Mouse (Mus musculus) heart, embryonic 10.5 days (tissue): ENCODE measurements around the gene Bdkrb1. TPM values are rescaled to one million over a fixed set of nuclear protein-coding genes. Genes with fewer than 3 reads are reported as not detected.
A peak's percentile ranks its signal among the peaks of the same experiment; 100 is the strongest.

ENCODE experiments used
- DNase-seq: peaks from one replicate; pipeline ENCODE4 v3.0.0-alpha.2; 2017; ENCODE audit warnings: low spot score
- H3K27ac ChIP-seq: fragments of 300-500 bp; sonication (generic); 2 replicates; pipeline ENCODE4 v1.5.1; 2016; ENCODE audit warnings: mild to moderate bottlenecking
- H3K27me3 ChIP-seq: fragments of 300-500 bp; sonication (generic); 2 replicates; pipeline ENCODE4 v1.6.1; 2016; ENCODE audit warnings: mild to moderate bottlenecking; ENCODE audit not compliant: poor library complexity, insufficient read depth, severe bottlenecking
- H3K36me3 ChIP-seq: fragments of 300-500 bp; sonication (generic); 2 replicates; pipeline ENCODE4 v1.6.1; 2016; ENCODE audit warnings: mild to moderate bottlenecking, moderate library complexity
- H3K4me1 ChIP-seq: fragments of 300-500 bp; sonication (generic); 2 replicates; pipeline ENCODE4 v1.6.1; 2016; ENCODE audit warnings: mild to moderate bottlenecking
- H3K4me3 ChIP-seq: fragments of 300-500 bp; sonication (generic); 2 replicates; pipeline ENCODE4 v1.5.1; 2016; ENCODE audit warnings: mild to moderate bottlenecking, moderate library complexity
- H3K9me3 ChIP-seq: fragments of 300-500 bp; sonication (generic); 2 replicates; pipeline ENCODE4 v1.6.1; 2016; ENCODE audit warnings: mild to moderate bottlenecking, moderate library complexity
- WGBS: fragments of 180-500 bp; shearing (Covaris S2); methylation state at CpG from one replicate; pipeline ENCODE4 v1.1.7; 2016; 5-methylcytosine and 5-hydroxymethylcytosine counted together
- polyA plus RNA-seq: library from polyadenylated mRNA; unstranded; fragments of >200 nt; fragmentation: Nextera tagmentation; extraction: Ambion mirVana; gene quantifications from 2 replicates; pipeline ENCODE4 v1.2.1, GENCODE M21; 2016

Gene Bdkrb1
- polyA plus RNA-seq, 1 experiment from 2014 or later: not detected

DNA sequence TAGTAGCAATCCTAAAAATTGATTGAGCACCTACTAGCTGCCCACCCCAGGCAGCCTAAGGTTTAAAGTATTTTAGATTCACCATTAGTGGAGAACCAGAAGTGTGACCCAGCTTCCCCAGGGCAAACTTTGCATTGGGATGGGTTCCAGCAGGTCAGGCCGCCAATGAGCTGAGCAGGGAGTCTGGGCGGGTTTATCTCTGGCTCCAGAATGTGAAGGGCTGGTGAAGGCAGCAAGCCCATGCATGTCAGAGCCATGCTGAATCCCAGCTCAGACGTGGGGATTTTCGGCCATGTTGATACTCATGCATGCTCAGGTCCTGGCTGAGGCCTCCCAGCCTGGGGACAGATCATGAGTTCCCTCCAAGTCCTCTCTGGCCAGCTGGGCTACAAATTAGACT is 28.5 kb upstream of the Bdkrb1 start:
- Histone ChIP-seq H3K27ac (no peak overlapping the region), H3K9me3 (no peaks in the 10 kb centered on the region), H3K4me1 (peaks cover 23% of the 10 kb centered on the region), H3K4me3 (no peak overlapping the region), H3K27me3 (no peaks in the 10 kb centered on the region), H3K36me3 (no peaks in the 10 kb centered on the region)
- no peak for DNase-seq
- 85% methylated on average over 4 of the region's 4 CpGs for WGBS

DNA sequence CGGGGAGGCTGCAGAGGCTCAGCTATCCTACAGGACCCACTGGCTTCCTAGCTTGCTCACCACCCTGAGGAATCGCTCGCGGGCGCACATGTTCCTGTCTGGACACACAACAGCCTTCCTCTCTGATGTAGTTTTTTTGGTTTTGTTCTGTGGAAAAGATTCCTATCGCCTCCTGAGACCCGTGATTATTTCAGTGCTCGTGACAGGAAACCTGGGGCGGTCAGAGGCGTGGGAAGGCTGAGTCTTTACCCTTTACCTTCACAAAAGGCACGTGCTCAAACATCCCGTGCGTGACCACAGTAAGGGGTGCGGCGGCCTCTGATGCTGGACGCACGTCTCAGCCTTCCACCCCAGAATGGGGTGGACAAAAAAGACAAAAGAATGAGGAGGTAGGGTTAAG is 22.4 kb upstream of the Bdkrb1 start:
- Histone ChIP-seq H3K9me3 (no peaks in the 10 kb centered on the region), H3K27me3 (no peaks in the 10 kb centered on the region), H3K36me3 (no peaks in the 10 kb centered on the region), H3K27ac (no peak overlapping the region), H3K4me1 (peaks cover 32% of the 10 kb centered on the region), H3K4me3 (no peak overlapping the region)
- DNase-seq: no peak
- 72% methylated on average over 17 of the region's 17 CpGs for WGBS

DNA sequence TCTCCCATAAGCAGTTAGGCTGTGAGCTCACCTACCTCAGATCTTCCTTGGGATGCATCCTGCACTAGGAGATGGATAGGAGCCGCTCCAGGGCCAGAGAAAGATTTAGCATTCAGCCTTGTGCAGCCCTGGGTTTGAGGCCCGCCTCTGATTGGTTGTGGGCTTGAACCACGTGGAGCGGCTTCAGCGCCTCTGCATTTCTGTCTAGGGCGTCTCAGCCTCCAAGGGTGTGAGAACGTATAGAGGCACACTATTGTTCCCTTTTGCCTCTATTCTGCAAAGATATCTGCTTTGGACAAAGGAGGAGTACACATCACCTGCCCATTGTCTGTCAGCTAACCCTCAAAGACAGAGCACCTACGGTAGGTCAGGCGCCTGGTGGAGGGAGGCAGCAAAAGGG is 20.4 kb upstream of the Bdkrb1 start:
- no peak for DNase-seq
- Histone ChIP-seq H3K4me3 (no peak overlapping the region), H3K27ac (no peak overlapping the region), H3K4me1 (peaks cover 32% of the 10 kb centered on the region), H3K9me3 (no peaks in the 10 kb centered on the region), H3K27me3 (no peaks in the 10 kb centered on the region), H3K36me3 (no peaks in the 10 kb centered on the region)
- 59% methylated on average over 9 of the region's 9 CpGs for WGBS

DNA sequence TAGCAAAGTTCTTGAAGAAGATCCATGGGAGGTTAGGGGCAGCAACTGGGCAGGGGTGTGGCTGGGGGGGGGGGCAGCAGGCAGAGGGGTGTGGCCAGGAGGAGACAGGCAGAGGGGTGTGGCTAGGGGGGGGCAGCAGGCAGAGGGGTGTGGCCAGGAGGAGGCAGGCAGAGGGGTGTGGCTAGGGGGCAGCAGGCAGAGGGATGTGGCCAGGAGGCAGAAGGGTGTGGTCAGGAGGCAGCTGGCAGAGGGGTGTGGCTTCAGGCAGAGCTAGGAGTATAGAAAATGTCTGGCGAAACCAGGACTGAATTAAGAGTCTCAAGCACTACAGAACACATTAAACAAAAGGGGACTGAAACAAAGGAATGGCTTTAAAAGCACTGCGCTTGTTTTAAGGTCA is 19.4 kb upstream of the Bdkrb1 start:
- H3K27ac ChIP-seq: no peak overlapping the region
- no peak overlapping the region for H3K4me3 ChIP-seq
- no peaks in the 10 kb centered on the region for H3K36me3 ChIP-seq
- peak; percentile 90 for DNase-seq
- WGBS: 28% methylated on average over 2 of the region's 2 CpGs
- peaks cover 32% of the 10 kb centered on the region for H3K4me1 ChIP-seq
- H3K9me3 ChIP-seq: no peaks in the 10 kb centered on the region
- H3K27me3 ChIP-seq: no peaks in the 10 kb centered on the region

DNA sequence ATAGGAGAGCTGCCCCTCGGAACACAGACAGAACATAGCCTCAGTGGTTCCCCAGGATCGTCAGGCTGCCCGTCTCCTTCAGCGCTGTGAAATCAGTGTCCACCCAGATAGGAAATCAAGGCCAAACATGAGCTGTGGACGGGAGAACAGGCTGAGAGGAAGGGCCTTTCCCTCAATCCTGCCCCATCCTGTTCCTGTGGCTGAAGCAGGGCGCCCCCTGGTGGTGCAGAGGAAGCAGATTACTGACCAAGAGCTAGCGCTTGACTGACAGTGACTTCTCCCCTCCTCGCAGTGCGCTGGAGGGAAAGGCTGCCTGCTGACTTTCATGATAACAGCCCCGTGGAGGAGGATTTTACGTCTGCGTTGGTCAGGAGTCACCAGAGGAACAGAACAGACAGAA is 18.0 kb upstream of the Bdkrb1 start:
- no peaks in the 10 kb centered on the region for H3K27me3 ChIP-seq
- H3K4me1 ChIP-seq: peaks cover 30% of the 10 kb centered on the region
- no peaks in the 10 kb centered on the region for H3K36me3 ChIP-seq
- H3K4me3 ChIP-seq: no peak overlapping the region
- H3K9me3 ChIP-seq: no peaks in the 10 kb centered on the region
- DNase-seq: peak; percentile 92
- H3K27ac ChIP-seq: peak overlapping the region; percentile 4; the same call in 1 of the 2 replicates
- 14% methylated on average over 12 of the region's 12 CpGs for WGBS

DNA sequence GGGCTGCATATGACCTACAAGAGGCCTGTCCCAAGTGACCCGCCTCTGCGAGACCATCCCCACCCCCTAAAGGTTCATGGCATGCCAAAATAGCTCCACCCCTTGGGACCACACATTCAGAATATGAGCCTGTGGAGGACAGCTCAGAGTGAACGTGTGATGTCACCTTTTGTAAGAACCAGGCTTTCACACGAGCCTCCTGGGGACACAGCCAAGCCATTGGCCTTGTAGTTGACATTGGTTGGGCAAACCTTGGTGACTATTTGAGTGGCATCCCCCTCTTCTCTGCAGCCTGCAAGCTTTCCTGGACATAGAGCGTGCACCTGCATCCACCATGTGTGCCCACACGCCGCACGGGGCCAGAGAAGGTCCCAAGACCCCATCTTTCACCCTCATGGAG is 15.4 kb upstream of the Bdkrb1 start:
- peaks cover 4% of the 10 kb centered on the region; the same call in 1 of the 2 replicates for H3K27me3 ChIP-seq
- 0 out of 2 replicates have a peak, but pooled peaks cover 10% of the 10 kb centered on the region for H3K36me3 ChIP-seq
- 84% methylated on average over 8 of the region's 8 CpGs for WGBS

DNA sequence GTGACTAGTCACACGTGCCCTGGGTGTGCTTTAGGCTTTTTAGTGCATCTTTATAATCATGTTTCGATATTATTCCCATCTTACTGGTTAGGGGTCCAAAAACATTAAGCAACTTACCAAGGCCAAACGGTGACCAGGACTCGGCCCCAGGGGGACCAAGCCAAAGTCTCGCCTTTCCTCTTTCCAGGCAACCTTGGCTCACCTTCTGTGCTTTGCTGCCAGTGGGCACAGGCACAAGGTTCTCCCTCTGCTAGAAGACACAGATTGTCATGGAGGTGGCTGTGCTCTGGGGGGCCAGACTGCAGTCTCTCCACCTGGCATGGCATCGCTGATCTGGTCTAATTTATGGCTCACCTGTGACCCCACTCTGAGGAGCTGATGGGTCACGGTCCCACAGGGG is 12.1 kb upstream of the Bdkrb1 start:
- WGBS: 84% methylated on average over 7 of the region's 7 CpGs
- Histone ChIP-seq H3K27me3 (peaks cover 5% of the 10 kb centered on the region; the same call in 1 of the 2 replicates), H3K9me3 (no peaks in the 10 kb centered on the region), H3K4me1 (peaks cover 18% of the 10 kb centered on the region), H3K4me3 (no peak overlapping the region), H3K27ac (no peak overlapping the region), H3K36me3 (0 out of 2 replicates have a peak, but pooled peaks cover 10% of the 10 kb centered on the region)
- DNase-seq: no peak

More for the DNA sequence above, 15.4 kb upstream of the Bdkrb1 start:
- Histone ChIP-seq H3K4me3 (no peak overlapping the region), H3K9me3 (no peaks in the 10 kb centered on the region), H3K27ac (no peak overlapping the region; the same call in 1 of the 2 replicates), H3K4me1 (peaks cover 19% of the 10 kb centered on the region)
- no peak for DNase-seq

DNA sequence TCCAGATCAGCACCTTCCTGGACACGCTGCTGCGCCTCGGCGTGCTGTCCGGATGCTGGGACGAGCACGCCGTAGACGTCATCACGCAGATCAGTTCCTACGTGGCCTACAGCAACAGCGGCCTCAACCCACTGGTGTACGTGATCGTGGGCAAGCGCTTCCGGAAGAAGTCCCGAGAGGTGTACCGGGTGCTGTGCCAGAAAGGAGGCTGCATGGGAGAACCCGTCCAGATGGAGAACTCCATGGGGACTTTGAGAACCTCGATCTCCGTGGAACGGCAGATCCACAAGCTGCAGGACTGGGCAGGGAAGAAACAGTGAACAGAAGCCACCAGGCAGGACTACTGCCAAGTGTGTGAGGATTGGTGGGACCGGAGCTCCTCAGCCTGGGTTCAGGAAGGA is 10.5 kb upstream of the Bdkrb1 start:
- Histone ChIP-seq H3K36me3 (0 out of 2 replicates have a peak, but pooled peaks cover 10% of the 10 kb centered on the region), H3K27ac (no peak overlapping the region), H3K9me3 (no peaks in the 10 kb centered on the region), H3K27me3 (peaks cover 5% of the 10 kb centered on the region; the same call in 1 of the 2 replicates), H3K4me3 (no peak overlapping the region), H3K4me1 (peaks cover 18% of the 10 kb centered on the region)
- no peak for DNase-seq
- 95% methylated on average over 23 of the region's 23 CpGs for WGBS

DNA sequence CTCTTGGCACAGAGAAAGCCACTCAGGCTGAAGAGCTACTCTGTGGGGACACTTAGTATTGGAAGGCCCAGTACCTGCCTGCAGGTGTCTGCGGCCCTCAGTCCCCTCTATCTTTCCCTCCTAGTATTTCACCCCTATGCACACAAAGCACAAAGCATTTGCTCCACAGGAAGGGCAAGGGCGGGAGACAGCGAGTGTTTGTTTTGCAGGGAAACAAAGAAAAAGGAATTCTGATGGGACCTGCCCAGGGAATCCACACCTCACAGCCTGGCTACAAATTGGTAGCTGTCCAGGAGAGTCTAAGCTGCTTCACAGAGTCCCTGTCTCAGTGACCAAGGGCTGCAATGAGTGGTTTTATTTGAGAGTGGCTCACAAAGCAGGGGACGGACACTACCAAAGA is 9.4 kb upstream of the Bdkrb1 start:
- Histone ChIP-seq H3K27ac (no peak overlapping the region), H3K9me3 (no peaks in the 10 kb centered on the region), H3K4me3 (no peak overlapping the region), H3K4me1 (peaks cover 22% of the 10 kb centered on the region), H3K27me3 (peaks cover 5% of the 10 kb centered on the region; the same call in 1 of the 2 replicates), H3K36me3 (0 out of 2 replicates have a peak, but pooled peaks cover 10% of the 10 kb centered on the region)
- 71% methylated on average over 4 of the region's 4 CpGs for WGBS
- no peak for DNase-seq

DNA sequence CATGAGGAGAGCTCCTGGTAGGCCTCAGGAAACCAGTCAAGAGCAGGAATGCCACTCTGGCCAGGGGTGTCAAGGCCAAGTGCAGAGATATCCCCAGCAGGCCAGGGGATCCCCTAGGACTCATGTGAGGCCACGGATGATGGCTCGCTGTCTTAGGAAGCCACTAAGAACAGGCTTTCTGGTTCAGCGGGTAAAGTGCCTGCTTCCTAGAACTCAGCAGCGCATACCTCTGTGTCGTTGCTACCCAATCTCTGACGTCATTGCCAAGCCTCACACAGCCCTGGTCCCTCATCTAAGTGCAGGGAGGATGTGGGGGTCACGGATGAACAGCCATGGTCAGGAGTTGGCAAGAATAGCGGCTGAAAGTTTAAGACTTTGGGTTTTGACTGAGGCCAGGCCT is 5.8 kb upstream of the Bdkrb1 start:
- no peak for DNase-seq
- Histone ChIP-seq H3K27me3 (peaks cover 5% of the 10 kb centered on the region; the same call in 1 of the 2 replicates), H3K4me3 (no peak overlapping the region), H3K36me3 (0 out of 2 replicates have a peak, but pooled peaks cover 2% of the 10 kb centered on the region), H3K27ac (no peak overlapping the region), H3K9me3 (no peaks in the 10 kb centered on the region), H3K4me1 (peaks cover 45% of the 10 kb centered on the region)
- 83% methylated on average over 8 of the region's 8 CpGs for WGBS

DNA sequence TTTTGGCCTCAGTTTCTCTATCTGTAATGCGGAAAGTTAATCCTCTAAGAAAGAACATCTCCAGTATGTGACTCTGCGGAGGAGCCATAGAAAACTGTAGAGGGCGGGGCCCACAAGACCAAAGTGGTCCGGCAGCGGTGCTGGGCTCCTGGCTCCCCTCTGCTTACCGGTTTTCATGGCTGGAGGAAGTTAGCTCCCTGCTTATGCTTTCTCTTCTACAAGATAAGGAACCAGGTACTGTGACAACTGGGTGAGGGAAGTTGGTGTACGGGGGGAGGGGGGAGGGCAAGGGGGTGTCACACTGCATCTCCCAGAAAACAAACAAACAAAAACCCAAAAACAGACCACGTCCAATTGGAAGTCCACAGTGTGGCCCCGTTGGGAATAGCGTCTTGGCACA is 4.4 kb upstream of the Bdkrb1 start:
- Histone ChIP-seq H3K36me3 (no peaks in the 10 kb centered on the region), H3K27me3 (no peaks in the 10 kb centered on the region), H3K9me3 (no peaks in the 10 kb centered on the region), H3K4me3 (no peak overlapping the region), H3K4me1 (peaks cover 41% of the 10 kb centered on the region), H3K27ac (peak overlapping the region; percentile 13; the same call in 1 of the 2 replicates)
- DNase-seq: no peak
- WGBS: 73% methylated on average over 10 of the region's 10 CpGs

DNA sequence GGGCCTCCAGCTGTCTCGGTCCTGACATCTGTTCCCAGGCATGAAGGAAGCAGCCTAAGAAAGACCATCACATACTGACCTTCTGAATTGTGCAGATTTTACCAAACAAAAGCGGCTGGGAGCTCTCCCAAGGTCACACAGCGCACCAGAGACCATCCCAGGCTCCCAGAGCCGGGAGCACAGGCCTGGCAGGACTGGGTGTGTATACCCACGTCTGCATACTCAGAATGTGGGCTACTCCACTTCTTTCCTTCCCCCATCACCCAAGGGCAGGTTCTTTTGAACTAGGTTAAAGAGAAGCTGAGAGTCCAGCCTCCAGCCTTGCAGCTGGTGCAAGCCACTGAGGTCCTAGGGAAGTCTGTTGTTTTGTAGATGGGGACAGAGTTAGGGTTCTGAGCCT is 3.8 kb upstream of the Bdkrb1 start:
- H3K27me3 ChIP-seq: no peaks in the 10 kb centered on the region
- peak overlapping the region; percentile 13; the same call in 1 of the 2 replicates for H3K27ac ChIP-seq
- no peak overlapping the region for H3K4me3 ChIP-seq
- H3K9me3 ChIP-seq: no peaks in the 10 kb centered on the region
- 60% methylated on average over 5 of the region's 5 CpGs for WGBS
- no peak for DNase-seq
- H3K36me3 ChIP-seq: no peaks in the 10 kb centered on the region
- peaks cover 37% of the 10 kb centered on the region for H3K4me1 ChIP-seq

DNA sequence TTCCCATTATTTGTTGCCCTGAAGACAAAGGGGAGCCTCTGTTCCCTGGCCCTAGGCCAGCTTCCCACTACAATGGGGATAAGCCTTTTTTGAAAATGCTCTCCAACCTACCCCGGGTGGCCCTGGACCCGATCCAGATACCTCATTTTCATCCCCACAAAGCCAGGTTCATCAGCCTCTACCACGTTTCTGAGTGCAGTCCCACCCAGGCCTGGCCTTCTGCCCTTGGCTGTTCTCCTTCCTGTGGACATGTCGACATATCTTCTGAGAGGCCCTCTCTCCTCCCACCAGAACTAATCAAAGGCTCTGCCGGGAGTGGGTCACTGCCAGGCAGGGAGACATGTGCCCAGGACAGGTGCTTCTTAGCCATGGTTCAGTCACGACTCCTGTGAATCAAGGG is 1.3 kb upstream of the Bdkrb1 start:
- Histone ChIP-seq H3K9me3 (no peaks in the 10 kb centered on the region), H3K27me3 (no peaks in the 10 kb centered on the region), H3K36me3 (no peaks in the 10 kb centered on the region), H3K27ac (no peak overlapping the region), H3K4me3 (no peak overlapping the region), H3K4me1 (peaks cover 31% of the 10 kb centered on the region; the same call in 1 of the 2 replicates)
- WGBS: 66% methylated on average over 6 of the region's 6 CpGs
- no peak for DNase-seq

DNA sequence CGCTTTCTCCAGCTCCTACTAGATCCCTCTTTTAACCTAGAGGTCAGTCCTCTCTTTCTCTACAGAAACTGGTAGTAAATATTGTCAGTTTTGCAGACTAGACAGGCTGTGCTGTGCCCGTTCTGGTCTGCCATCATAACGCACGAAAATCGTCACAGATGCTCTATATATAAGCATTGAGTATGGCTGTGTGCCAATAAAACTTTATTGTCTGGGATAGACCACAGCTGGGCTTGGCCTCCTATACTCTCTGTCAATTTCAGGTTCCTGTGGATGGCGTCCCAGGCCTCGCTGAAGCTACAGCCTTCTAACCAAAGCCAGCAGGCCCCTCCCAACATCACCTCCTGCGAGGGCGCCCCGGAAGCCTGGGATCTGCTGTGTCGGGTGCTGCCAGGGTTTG is 1.0 kb downstream of the Bdkrb1 start:
- H3K36me3 ChIP-seq: no peaks in the 10 kb centered on the region
- no peaks in the 10 kb centered on the region for H3K9me3 ChIP-seq
- DNase-seq: no peak
- no peak overlapping the region for H3K27ac ChIP-seq
- H3K4me1 ChIP-seq: peaks cover 23% of the 10 kb centered on the region; the same call in 1 of the 2 replicates
- no peak overlapping the region for H3K4me3 ChIP-seq
- no peaks in the 10 kb centered on the region for H3K27me3 ChIP-seq
- 90% methylated on average over 11 of the region's 11 CpGs for WGBS
